Mouse (Mus musculus) c-Kit-positive CD71-negative TER-119-negative erythroid progenitor cells, embryonic 14.5 days (primary cell): Measurements from ENCODE around the gene Havcr2.
"Not testable (repeated sequence)": the region's sequence is repeated elsewhere in the genome, so short reads cannot be mapped to it uniquely, and the experiment has no call there.

Experiments
- DNase-seq: peaks from one replicate; pipeline ENCODE4 v3.0.0-alpha.2; 2013; ENCODE audit warnings: low read depth

Gene Havcr2

DNA sequence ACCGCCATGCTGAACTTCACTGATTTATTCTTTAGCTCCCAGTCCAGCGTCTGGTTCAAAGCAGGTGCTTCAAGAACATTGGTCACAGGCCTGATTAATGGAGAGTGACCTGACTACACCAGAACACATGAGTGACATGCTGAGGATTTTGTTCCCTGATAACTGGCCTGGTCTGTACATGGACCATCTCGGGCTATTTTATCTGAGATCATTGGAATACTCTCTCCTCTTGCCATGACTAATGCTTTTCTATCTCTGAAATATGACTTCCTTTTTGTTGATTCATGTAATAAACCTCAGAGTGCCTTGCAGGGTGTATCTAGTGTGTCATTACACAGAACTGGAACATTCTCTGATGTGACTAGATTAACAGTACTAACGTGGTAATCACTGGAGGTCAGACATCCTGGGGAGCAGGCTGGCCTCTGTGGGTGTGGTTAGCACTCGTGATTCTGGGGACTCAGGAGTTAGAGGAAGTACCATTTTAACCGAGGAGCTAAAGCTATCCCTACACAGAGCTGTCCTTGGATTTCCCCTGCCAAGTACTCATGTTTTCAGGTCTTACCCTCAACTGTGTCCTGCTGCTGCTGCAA, at the start of gene Havcr2:
Havcr2 (plus strand) TSS at position 483 of the 593 bp plus-strand sequence.
- peak; percentile 64 for DNase-seq

DNA sequence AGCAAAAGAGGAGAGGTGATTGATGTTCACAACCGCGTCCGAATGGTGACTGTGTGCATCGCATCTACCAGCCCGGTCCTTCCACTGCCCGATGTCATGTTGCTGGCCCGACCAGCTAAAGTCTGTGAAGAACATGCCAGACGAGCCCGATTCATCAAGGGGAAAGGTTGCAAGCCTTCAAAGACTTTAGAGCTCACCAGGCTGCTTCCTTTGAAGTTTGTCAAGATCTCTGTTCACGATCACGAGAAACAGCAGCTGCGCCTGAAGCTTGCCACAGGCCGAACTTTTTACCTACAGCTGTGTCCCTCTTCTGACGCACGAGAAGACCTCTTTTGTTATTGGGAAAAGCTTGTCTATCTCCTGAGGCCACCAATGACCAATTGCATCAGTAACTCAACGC, 49.7 kb upstream of the Havcr2 start:
- no peak for DNase-seq

DNA sequence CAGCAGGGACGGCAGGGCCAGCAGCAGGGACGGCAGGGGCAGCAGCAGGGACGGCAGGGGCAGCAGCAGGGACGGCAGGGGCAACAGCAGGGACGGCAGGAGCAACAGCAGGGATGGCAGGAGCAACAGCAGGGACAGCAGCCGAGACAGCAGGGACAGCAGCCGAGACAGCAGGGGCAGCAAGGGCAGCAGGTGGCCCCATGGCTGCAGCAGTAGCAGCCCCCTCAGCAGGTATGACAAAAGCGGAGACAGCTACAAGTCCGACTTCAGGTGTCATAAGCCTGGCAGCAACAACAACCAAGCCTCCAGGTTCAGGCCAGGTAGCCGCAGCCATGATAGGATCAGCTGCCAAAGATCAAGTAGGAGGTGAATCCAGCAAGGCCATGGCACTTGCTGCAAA, 48.0 kb upstream of the Havcr2 start:
- no peak for DNase-seq

DNA sequence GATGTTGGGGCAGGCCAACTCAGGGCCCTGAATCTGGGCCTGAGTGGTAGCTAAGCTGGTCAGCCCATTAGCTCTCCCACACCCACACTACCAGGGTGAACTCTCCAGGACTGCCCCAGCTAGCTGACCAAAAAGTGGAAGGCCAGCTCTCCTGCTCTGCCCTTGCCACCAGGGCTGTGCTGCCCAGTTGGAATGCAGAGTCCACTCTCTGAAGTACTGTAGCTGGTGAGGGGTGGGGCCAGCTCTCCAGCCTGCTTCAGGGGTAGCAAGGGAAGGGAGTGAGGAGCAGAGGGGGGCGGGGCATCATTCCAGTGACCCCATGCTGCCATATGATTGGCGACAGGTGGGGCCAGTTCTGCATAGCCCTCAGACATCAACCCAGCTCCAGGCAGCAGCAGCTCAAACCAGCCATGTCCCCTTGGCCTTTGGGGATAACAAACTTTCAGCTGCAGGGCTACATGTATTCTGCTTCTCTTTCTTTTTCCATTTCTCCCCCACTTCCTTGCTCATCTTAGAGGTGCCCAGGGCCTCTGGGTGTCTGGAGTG, 44.6 kb upstream of the Havcr2 start:
- no peak for DNase-seq

DNA sequence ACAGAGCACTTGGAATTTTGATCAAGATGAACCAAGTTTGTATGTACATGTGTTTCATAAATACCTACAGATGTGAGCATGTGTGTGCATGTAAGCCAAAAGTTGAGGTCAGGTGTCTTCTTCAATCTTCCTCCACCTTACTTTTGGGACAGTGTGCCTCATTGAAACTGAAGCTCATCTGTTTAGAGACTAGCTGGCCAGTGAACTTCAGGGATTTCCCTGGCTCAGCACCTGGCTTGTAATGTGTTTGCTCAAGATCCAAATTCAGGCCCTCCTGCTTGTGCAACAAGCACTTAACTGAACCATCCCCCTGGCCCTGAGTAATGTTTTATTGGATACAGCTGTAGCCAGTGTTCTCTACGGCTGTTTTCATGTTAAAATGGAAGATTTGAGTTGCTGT, 36.3 kb upstream of the Havcr2 start:
- no peak for DNase-seq

DNA sequence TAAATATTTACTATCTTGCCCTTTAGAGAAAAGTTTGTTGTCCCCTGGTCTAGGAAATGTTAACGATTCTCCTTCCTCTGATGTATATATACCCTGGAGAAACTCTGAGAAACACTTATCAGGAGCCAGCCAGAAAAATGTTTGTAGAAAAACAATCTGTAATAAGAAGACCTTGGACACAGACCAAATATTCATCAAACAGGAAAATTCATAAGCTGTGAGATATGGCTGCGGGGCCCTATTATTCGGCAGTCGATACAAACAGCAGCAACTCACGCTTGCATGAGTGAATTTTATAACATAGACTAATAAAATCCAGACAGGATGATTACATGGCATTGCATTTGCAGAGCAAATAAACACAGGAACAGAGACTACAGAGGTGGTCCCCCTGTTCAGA, 35.9 kb upstream of the Havcr2 start:
- no peak for DNase-seq

DNA sequence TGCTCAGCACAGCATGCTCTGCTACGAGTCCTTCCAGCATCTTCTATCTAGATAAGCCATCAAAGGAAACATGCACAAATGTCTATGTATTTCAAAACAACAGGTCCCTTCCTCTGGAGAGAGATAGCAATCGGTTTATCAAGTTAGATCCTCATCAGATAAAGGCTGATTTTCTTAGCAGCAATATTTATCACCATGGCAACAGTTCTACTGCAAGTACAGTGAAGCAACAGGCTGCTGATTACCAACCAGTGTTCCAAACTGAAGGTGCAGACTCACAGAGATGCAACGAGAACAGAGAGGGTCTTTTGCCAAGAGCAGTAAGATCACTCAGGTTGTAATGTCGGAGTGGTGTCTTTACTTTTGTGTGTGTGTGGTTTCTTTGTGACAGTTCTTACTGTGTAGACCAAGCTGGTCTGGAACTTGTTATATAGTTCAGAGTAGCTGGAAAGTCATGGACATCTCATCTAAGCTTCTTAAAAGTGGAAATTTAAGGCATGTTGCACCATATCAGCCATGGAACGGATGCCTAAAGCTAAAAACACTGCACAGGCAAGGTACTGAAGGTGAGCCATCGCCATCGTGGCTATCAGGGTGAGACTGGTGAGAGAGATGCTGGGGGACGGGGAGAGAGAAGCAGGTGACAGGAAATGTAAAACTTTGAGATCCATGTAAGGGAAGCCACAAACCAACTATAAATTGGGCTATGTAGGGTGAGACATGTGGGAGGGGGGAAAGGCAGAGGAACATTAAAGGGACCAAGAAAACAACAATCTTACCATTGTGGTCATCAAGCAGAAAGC, 33.4 kb upstream of the Havcr2 start:
- DNase-seq: no peak

DNA sequence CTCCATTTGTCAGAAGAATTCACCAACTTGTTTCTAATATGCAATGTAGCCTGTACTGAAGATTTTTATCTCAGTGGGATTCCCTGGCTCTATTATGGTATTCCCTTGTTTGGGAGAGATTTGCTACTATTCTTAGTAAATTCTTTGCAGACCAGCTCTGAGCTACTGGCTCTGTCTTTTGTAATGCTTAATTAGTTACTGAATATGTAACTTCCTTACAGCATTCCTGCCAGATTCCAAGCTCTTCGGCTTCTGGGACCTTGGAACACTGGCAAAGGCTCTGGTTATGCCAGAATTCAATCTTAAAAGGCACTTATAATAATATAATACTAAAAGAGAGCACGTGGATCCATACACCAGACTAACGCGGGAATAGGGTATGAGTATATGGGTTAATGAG, 26.6 kb upstream of the Havcr2 start:
- DNase-seq: not testable (repeated sequence)

DNA sequence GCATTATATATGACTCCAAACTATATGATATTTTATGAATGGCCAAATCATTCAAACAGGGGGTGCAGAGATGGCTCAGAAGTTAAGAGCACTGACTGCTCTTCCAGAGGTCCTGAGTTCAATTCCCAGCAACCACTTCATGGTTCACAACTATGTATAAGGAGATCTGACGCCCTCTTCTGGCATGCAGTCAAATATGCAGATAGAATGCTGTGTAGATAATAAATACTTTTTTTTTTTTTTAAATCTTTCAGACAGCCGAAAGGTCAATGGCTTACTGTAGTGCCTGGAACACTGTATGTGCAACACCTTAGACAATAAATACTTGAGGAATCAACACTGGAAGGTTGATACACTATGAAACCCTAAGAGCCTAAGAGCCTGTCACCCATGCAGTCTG, 24.6 kb upstream of the Havcr2 start:
- DNase-seq: no peak

DNA sequence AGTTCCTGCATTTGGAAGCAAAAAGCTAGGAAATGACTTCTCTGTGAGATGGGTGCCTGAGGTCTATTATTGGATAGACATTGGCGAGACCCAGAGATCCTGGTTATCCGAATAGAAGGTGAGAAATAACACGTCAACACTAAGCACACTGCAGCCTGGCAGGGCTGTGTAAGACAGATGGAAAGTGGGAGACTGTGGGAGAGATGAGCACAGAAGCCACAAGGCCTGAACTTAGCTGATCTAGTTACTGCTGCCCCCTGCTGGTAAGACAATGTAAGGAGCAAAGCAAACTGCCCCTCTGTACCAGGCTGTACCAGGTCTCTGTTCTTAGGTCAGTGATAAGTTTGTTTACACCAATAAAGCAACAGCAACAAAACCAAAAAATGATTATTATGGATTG, 23.6 kb upstream of the Havcr2 start:
- peak; percentile 77 for DNase-seq

DNA sequence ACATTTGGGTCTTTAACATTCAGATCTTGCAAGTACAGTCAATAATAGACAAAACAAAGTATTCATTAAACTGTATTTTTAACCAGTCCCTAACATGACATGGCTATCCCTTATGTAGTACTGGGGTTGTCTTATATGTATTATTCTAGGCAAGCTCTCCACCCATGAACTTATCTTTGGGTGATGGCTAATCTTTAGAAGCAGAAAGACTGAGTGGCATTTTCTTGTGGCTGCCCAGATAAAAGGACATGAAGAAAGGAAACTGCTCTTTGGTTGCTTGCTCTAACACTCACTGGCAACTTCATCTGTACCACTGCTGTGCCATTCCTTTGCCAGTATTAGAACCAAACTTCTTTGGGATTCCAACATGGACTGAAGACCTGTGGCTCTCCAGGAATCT, 19.4 kb upstream of the Havcr2 start:
- no peak for DNase-seq

DNA sequence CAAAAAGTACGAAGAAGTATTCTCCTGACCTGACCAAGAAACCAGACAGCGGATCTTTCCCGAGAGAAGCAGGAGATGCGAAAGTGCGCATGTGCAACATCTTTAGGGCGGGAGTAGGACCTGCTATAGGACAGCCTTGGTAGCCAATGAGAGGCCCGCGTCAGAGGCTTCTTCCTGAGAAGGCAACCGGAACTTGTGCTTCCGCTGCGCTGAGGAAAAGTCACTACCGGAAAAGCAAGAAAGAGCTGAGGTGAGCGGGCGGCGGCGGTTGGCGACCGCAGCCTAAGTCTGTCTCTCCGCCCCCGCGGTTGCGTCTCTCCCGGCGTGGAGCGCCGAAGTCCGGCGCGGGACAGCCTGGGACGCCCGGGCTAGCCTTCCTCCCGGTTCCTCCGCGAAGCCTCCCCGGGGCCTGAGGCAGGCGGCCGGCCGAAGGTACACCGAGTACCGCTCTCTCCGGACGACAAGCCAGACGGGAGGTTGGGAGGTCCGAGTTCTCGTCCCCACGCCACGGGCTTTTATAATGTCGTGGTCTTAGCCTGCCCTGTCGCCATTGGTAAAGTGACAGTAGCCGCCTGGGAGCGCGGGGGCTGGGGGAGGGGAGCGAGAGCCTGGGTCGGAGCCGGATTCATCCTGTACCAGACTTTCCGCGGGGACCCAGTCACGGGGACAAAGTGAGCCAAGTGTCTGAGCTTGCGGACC, 17.8 kb upstream of the Havcr2 start, which contains the start of gene Med7:
Med7 (plus strand) TSS at position 166 of the 699 bp plus-strand sequence.
- peak; percentile 93 for DNase-seq

DNA sequence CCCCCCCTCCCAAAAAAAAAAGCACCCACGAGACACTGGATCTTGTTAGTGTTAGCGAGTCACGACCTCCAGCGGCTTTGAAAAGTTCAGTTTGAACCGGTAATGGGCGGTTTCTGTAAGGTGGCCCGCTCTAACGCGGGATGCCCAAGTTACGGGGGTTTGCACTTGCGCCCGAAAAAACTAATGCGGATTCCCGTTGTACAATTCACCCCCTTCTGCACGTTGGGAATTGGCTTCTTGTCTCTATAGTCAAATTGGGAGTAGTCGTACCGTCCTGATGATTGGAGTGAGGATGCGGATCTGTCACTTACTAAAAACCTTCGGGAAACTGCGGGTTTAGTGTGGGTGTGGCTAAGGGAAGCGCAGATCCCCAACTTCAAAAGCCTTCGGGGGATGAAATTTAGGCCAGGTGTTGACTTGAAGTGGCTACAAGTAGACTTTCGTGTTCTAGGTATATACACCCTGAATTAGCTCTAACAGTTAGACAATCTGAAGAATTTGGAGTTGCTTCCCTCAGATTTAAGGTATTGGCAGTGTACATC, 17.2 kb upstream of the Havcr2 start:
- no peak for DNase-seq

DNA sequence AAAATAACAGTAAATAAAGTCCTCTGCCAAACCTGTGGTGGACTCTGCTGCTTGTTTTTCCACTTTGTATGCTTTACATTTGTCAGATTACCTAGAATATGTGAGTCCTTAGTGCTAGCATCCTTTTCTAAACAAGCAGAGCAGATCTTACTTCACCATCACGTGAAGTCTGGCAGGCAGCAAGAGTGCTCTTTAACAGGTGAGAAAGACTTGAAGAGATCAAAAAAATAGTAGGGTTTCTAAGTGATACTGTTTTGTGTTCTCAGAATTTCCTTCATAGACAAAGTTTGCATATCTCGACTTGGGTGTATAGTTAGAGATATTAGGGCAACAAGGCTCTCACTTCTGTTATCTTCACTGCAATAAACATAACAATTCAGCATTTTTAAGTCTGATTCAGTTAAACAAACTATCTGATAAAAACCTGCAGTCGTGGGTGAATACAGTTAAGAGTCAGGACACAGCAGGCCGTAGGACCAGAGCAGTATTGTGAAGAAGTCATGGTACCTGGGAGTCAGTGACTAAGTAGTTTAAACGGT, 15.7 kb upstream of the Havcr2 start:
- no peak for DNase-seq

DNA sequence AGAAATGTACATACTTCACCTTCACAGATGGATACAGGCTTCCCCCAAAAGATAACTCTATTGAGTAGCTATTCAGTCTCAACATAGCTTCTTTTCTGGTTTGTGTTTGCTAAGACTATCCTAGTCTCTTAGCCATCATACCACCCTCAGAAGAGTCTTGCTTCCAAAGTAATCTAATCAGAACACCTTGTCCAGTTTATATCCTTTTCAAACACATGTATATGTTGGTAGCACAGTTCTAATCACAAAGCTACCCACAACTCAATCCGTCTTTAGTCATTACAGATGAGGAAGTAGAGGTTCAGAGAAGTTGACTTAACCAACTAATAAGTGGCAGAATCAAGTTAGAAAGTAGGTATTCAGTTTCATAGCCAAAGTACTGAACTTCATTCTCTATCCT, 13.0 kb upstream of the Havcr2 start:
- no peak for DNase-seq

DNA sequence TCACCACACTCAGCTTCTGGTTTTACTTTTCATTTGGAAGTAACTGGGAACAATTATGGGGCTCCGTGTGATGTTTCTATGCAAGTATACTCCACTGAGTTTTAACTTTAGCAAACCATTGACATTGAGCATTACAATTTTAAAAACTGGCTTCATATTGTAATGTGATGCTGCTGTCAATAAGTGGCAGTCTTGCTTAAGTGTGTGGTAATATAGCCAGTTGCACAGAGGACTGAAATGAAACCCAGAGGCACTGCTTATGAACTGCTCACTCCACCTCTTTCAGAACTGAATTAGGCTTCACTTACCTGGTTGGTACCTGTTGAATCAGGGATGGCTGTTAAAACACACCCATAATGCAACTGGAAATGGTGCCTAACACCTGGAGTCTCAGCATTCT, 11.6 kb upstream of the Havcr2 start:
- DNase-seq: no peak

DNA sequence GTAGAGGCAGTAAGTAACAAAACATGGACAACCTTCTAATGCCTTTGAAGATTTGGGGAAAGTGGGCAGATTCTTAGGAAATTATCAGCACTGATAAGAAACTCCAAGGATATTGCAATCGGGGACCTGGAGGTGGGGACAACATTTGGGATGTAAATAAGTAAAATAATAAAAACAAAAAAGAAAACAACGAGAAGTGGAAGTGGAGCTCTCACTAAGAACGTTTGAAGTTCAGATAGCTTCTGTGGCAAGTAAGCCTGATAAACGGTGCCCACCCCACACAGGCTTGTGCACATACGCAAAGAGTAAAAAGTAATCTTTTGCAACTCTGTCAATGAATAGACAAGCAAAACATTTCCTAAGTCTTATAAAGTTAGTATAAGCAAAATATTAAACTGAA, 10.8 kb upstream of the Havcr2 start:
- no peak for DNase-seq

DNA sequence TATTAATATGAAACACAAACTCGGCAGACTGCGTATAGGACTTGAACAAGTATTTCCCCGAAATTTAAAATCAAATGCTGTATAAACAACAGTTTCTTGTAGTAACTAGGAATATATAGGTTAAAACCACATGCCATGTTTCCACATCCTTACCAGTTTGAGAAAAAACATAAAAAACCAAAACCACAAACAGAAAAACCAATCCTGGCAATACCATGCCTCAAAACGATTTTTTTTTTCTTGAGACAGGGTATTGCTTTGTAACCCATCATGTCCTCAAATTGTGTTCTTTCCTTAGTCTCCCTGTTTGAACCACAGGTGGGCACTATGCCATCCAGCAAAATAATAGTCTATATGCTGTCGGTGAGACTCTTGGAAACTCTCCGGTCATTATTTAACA, 8.6 kb upstream of the Havcr2 start:
- no peak for DNase-seq

DNA sequence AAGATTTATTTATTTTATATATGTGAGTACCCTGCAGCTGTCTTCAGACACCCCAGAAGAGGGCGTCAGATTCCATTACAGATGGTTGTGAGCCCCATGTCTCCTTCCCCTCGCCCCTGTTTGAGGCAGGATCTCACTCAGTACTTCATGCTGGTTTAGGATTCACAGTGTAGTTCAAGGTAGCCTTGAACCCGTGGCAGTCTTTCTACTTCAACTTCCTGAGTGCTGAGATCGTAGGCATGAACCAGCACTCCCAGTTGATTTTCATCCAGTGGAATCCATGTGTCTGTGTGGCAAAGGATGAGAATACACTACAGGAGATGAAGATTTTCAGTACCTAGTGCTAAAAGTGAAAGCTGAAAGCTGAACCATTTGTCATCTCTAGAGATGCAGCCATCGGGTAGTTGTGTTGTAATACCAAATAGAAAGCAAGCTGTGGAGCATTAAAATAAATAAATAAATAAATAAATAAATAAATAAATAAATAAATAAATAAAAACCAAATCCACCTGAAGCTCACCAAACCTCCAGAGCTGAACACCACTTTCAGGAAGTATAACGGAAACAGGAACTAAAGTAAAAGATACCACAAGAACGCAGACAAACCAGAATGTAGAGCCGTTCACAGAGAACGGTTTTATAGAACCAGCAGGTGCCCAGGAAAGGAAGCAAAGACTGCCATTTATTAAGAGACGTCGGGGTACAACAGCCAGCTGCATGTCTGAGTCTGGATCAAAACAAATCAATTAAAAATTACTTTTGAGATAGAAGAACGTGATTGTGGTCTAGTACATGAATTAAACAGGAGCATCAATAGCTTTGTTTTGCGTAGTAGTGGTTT, 6.9 kb upstream of the Havcr2 start:
- no peak for DNase-seq

DNA sequence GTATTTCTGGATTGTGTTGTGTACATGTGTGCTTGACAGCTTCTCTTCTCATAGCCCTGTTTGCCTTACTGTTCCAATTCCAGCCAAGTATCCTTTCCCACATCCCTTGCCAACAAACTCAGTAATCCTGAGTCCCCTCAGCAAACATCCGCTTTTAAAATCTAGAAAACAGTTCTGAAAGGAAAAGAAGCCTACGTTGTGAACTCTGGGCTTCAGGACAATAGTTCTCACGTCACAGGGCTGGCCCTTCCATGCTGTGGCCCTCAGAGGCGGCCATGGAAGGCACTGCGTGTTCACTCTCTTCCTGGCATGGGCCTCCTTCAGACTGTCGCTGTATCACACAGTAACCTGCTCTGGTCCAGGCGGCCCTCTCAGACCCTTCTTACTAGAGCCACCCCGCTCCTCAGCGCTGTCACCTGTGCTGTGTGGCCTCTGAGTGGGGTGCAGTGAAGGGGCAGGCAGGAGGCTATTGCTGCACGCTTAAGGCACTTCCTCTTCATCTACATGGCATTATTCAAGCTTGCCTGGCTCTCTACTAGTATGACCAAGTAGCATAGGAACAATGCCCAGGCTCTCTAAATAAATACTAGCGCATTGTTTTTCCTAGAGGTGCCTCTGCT, 5.2 kb upstream of the Havcr2 start:
- DNase-seq: no peak

DNA sequence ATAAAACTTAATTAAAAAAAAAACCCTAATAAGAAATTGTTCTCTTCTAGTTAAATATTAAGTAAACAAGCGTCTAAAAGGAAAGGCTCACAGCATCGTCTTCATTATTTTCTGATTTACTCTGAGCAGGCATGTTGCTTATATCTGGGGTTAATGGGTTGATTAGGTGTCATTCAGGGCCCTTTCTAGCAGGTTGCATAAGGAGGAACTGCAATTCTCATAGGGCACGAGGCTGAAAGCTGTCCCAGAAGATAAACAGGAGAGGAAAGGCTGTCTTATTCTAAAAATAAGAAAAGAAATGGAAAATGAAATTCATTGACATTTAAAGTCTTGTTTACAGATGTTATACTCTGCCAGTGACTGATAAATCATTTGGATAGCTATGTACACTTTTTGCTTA, 5.2 kb downstream of the Havcr2 start:
- no peak for DNase-seq
